Mouse (Mus musculus): ENCODE results near the gene Faf1.
"Not testable (repeated sequence)": the region's sequence is repeated elsewhere in the genome, so short reads cannot be mapped to it uniquely, and the experiment has no call there.

The Faf1 gene

DNA sequence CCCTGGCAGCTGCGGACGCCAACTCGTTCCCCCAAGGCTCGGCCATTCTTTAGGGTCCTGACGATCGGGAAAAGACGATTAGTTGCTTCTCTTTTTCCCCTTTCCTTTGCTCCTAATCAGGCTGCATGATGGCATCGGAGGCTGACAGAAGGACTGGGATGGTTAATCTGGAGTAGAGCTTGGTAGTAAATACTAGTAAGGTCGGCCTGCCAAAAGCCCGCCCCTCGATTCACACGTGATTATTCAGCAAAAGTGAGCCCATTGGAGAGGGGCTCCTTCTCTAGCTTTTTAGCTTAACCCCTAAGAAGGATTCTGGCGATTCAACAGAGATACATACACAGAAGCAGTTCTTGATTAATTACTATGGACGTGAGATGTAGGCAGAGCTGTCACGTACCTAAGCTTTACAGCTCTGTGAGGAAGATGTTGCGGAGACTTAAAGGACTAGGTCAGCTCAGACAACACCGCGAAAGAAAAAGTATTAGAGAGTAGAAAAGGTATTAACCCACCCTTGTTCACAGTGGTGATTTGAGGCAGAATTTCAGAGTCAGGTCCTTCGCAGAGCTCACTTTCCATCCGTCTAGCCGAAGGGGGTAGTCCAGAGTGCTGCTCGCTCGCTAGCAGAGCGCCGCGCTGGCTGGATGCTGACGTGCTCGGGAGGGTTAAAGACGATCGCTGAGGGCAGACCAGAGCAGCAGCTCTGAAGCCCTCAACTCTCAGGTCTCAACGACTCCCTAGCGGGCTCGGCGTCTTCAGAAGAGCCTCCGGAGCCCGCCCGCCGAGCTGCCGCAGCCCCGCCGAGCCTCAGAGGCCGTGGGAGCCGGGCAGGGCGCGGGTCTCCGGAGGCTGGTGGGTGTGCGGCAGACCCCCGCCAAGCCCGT lies 11.0 kb upstream of the Faf1 start:
- peak; percentile 33 to 50 for DNase-seq (ENCODE audit: low spot score in 2 of 2)

DNA sequence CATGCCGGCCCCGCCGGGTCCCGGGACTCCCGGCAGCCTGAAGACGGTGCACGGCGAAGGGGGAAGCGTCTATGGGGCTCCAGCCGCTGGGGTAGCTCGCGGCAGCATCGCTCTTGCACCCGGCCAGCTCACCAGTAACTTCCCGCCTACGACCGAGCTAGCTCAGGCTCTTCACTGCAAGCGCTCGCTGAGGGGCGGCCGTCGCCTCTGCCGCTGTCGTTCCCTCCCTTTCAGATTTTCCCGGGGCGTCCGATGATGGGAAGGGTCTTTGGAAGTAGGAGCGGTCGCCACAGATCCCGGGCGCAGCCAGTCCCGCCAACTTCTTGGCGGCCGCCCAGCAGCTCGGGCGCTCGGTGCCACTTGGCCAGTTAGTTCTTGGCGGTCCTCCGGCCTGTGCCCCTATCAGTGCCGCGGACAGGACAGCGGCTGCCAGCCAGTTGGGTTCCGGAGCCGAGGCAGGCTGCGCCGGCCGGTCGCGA lies 10.4 kb upstream of the Faf1 start:
- DNase-seq (ENCODE audit: low spot score in 2 of 2), result peak; percentile 40 to 47

DNA sequence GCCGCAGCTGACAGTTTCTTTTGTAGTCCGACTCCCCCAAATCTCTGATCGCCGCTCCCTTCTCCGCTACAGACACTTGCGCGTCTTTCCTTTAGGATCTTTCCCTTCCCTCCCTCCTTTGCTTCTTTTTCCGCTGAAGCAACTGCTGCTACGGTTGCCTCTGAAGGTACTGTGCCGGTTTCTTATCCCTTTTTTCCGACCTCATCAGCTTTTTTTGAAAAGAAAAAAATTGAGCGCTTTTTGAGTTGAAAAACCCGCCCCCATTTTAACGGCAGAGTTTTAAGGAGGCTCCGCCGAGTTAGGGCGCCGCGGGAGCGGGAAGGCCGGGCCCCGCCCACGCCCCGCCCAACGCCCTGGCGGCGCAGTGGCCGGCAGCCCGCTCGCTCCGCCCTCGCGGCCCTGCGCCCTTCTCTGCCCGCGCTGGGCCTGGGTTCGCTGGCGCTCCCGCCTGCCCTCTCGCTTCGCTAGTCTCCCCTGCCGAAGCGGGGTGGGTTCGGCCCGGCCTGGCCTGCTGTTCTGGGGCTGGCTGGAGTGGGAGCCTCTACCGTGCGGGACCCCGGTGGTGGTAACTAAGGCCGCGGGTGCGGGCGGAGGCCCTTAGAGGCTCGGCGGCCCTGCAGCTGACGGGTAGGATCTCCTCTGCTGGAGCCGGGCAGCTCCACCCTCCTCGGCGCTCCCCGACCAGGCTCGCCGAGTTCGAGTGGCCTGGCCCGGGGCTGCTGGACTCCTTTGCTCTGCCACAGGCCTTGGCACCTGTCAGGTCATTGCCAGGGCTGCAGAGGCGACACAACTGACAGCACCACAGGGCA lies 9.7 kb upstream of the Faf1 start, which contains the start of gene Cdkn2c:
TSS of gene Cdkn2c (minus strand) at position 729 of the 809 bp plus-strand sequence.
- peak; percentile 64 to 75 for DNase-seq (ENCODE audit: low spot score in 2 of 2)

DNA sequence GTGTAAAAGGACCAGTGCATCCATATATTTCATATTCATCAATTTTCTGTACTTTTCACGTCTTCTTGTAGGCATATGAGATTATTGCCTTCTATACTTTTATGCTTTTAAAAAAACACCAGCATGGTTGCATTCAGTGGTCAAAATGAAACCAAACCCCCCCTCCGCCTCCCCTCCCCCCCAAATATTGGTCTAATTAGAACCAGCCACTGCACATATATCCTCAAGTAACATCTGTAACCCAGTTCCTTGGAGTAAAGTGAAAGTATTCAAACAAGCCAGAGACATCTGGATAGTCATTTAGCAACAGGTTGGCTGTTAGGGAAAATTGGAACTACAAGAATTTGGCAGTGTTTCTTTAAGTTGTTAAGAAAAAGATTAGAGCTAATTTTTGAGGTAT lies 8.9 kb upstream of the Faf1 start:
- no peak for DNase-seq (ENCODE audit: low spot score in 2 of 2)

DNA sequence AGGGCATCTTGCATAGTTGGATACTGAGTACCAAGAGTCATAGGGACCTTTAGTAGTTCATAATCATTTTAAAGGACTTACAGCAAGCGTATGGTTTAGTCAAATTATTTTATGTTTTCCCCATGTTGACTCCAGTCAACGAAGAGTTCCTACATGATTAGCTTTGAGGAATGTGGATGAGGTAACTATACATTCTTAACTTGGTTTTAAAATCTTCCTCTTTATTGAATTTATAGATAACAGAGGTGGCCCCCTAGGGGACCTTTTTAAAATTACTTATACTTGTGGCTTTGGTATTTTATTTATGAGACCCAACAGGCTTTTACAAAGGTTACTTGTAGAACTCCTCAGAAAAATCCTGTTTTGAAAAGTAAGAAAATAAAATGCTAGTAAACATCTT lies 6.2 kb upstream of the Faf1 start:
- DNase-seq (ENCODE audit: low spot score in 2 of 2), result no peak

DNA sequence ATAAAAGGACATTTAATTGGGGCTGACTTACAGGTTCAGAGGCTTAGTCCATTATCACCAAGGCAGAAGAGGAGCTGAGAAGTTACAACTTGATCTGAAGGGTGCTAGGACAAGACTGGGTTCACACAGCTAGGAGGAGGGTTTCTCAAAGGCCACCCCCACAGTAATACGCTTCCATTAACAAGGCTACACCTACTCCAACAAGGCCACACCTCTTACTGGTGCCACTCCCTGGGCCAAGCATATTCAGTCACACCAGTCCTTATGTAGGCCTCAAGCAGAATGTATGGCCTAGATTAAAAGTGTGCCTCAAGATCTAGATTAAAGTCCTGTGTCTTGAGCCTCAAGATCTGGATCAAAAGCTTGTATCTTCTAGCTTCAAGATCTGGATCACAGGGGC lies 4.4 kb upstream of the Faf1 start:
- DNase-seq (ENCODE audit: low spot score in 2 of 2), result no peak

DNA sequence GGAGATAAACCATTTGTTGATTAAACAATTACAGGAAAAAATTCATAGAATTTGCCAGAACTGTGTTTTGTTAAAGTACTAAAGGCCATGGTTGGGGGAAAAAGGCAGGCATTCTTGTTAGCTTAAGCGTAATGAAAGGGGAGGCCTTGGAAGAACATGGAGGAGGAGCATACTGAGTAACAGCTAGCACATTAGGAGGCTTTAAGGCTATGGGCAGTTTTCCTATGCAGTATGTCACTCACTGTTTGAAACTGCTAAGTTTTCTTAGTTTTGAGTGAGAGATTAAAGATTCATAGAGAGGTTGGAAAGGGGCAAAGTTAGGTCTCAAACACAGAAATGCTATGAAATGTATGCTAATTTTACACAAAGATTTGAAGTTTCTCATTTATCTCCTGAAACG lies 2.3 kb upstream of the Faf1 start:
- DNase-seq (ENCODE audit: low spot score in 2 of 2), result no peak

DNA sequence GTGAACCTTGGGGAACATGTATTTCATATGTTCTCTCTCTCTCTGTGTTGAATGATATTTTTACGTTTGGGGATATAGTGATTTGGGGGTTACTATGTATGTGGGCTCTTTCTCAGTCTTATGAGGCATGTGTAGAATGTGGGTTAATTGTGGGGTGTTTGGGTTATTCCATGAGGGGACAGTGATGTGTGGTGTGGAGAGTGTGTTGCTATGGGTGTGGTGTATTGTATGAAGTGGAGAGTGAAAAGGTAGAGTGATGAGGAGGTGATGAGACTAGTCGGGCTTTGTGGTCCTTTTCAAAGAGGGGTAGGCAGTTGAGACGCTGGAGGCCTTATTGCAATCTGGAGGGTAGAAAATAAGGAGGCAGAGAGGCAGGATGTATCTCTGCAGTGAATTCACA lies 833 bp downstream of the Faf1 start:
- no peak for DNase-seq (ENCODE audit: low spot score in 2 of 2)

DNA sequence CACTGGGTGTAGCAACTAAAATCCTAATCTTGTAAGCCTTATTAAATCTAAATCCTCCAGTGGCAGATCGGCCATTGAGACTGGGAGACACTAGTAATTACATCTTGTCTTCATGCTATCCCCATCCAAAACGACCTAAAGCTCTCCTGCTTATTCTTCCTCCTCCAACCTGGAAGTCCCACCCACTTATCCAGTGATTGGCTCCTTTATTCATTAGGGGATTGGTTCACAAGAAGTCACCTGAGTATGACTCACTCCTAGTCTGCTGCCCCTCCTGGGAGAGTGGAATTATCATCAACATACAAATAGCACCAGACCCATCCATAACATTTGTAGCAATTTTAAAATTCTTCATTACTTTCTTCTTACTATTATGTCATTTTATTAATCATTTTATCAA lies 7.2 kb downstream of the Faf1 start:
- DNase-seq (ENCODE audit: low spot score in 2 of 2), result no peak

DNA sequence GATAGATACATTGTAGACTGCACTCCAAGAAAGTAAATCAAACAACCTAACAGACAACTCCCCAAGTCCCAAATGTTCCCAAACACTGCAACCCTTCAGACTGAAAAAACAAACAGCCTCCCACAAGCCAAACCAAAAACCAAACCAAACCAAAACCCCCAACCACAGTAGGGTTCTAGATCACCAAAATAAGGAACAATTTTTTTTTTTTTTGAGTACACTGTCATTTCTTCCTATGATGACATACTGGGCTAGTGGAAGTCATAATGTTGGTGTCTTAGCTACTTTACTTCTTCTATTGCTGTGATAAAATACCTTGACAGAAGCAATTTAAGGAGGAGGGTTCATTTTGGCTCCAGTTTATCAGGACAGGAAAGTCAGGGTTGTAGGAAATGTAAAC lies 16.3 kb downstream of the Faf1 start:
- DNase-seq (ENCODE audit: low spot score in 2 of 2), result no peak

DNA sequence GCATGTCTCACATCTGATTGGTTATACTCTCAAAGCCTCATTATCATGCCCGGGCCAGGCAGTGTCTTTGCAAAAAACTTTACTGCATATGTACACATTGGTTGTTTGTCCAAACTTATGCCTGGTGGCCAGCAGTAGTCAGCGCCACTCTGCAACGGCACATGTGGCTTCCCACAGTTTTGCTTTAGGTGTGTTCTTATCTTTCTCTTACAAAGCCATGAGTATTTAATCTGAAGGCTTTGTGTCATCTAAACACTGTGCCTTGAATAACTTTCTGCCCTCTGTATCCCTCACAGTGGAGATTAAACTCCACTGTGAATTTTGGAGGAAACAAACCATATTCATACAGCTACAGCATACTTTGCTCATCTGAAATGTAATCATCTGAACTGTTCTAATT lies 24.3 kb downstream of the Faf1 start:
- DNase-seq (ENCODE audit: low spot score in 2 of 2), result not testable (repeated sequence)

DNA sequence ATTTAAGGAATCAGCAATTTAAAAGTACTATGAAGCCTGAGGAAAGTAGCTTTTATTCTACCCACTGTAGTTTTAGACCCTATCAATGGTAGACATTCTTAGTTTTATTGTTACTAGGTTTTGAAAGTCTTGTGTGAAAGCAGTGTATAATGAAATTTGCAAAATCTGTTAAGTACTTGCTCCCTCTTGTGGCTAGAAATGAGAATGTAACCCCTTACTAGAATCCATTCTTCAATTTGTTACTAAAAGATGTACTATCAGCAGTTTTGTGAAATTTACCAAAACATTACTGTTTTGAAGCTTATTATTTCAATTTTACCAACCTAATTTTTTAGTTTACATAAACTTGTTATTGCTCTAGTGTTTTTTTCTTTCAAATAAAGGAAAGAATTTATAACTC lies 27.2 kb downstream of the Faf1 start:
- no peak for DNase-seq (ENCODE audit: low spot score in 2 of 2)

DNA sequence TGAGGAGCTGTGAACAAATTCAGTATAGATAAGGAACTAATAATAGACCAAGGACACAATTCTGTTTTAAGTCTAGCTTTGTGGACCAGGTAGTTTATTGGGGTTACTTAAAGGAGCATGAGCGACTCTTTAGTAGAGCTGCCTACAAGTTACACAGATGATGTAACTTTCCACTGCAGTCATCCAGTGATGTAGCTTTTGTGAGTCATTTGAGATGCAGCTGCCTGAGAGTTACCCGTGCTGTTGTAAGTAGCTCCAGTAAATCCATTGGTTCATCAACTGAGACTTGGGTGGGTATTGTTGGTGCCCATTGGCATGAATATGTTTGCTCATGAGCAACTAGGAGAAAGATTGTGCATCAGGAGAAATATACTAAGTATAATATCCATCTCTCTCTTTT lies 29.0 kb downstream of the Faf1 start:
- DNase-seq (ENCODE audit: low spot score in 2 of 2), result no peak

DNA sequence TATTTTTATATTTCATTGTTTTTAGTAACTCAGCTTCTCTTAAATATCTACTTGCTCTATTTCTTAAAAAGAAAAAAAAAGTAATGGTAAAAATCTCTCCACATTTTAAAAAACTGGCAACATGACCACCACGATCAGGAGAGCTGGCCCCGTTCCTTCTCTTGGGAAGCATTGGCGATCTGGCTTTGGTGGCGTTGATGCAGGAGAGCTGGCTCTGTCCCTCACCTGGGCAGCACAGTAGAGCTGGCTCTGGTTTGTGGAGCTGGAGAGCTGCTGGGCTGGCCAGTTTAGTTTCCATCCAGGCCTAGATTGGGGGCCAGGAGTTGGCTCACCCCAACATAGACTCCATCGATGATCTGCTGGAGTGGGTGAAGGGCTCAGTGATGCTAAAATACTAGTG lies 42.9 kb downstream of the Faf1 start:
- DNase-seq (ENCODE audit: low spot score in 2 of 2), result no peak

DNA sequence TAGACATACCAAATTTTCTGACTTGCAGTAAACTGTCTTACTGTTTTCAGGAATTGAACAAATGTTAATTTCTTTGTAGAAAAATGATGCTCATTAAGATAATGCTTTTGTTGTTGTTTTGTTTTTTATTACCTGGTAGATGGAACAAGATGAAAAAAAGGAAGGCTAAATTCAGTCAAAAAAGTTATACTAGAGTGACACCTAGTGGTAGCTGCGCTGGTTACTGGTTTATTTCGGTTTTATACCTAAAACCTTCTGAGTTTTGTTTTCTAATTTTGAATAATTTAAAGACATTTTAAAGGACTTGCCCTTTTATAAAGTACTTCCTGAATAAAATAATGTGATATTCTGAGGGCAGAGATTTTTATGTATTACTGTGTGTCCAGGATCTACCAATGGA lies 52.9 kb downstream of the Faf1 start:
- DNase-seq (ENCODE audit: low spot score in 2 of 2), result no peak

DNA sequence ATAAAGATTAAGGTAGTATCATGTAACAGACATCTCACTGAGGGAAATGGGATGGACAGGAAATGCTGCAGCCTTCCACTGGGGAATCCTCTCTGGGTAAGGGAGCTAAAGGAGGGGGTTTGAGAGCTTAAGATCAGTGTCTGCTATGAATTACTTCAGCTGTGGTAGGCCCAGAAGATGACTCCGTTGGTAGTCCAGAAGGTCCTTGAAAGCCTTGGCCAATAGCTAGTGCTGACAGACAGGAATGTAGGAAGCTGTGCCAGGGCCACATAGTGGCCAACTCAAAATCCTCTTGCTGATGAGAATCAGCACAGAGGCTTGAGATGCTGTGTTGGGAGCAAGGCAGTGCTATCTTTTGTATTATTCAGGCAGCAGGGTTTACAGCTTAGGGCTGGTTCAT lies 59.4 kb downstream of the Faf1 start:
- no peak for DNase-seq (ENCODE audit: low spot score in 2 of 2)

DNA sequence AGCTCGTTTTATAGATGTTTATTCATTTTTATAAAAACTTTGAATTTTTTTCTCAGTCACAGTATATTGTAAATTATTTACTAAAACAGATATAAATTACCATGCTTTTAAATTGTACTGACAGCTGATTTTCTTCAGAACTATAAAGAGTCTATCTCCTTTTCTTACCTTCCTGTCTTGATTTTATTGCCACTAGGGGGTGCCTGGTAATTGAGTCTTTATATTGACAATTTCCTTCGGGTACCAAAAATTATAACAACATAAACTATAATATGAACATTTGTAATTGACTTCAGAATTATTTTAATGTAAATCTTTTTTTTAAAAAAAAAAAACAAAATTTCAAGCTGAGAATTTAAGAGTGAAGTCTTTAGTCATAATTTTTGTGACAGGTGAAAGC lies 67.6 kb downstream of the Faf1 start:
- no peak for DNase-seq (ENCODE audit: low spot score in 2 of 2)

DNA sequence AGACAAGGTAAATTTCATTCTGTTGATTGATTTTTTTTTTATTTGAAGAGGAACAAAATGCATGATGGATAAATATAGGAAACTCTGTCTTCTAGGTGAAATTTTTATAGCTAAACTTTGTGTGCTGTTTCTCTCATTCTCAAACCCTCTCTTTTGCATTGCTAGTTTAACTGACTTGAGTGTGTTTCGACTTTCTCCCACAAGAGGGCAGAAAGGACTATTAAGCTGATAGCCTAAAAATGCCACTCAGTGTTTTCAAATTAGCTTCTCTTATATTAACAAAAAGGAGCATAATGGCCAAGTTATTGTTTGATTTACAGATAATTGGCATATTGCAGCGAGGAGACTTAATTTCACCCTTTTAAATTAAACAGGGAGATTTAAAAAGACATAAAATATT lies 82.6 kb downstream of the Faf1 start:
- no peak for DNase-seq (ENCODE audit: low spot score in 2 of 2)

DNA sequence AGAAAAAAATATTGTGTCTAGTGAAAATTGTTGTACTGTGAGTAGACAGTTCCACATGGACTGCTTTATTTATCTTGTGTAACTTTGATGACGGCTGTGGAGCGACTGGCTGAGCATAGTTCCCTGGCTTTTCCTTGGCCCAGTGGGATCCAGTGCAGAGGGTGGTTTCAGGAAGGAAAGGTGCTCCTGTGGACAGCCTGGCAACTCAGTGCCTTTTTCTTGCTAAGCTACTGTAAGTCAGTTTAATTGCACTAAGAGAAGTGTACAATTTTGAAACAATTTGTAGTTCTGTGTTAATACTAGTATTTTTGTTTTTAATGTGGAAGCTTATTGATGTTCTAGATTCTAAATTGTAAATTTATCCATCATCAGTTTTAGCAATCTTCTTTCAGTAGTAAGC lies 83.5 kb downstream of the Faf1 start:
- DNase-seq (ENCODE audit: low spot score in 2 of 2), result no peak

DNA sequence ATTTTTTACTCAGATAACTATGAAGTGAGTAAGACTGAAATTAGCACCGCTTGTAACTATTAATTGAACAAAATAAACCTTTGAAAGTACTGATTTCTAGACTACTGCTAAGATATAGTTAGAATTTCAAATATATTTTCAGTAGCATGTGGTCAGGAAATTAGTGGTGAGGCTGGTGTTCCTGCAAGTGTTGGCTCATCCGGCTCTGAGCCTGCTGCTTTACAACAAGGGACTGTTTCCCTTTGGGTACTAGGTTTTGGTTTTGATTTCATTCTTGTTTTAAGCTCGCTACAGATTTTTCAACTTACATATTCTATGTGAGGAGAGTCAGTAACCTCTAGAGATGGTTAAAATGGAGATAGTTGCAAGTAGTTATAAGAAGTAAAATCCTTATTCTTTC lies 84.1 kb downstream of the Faf1 start:
- DNase-seq (ENCODE audit: low spot score in 2 of 2), result no peak

DNA sequence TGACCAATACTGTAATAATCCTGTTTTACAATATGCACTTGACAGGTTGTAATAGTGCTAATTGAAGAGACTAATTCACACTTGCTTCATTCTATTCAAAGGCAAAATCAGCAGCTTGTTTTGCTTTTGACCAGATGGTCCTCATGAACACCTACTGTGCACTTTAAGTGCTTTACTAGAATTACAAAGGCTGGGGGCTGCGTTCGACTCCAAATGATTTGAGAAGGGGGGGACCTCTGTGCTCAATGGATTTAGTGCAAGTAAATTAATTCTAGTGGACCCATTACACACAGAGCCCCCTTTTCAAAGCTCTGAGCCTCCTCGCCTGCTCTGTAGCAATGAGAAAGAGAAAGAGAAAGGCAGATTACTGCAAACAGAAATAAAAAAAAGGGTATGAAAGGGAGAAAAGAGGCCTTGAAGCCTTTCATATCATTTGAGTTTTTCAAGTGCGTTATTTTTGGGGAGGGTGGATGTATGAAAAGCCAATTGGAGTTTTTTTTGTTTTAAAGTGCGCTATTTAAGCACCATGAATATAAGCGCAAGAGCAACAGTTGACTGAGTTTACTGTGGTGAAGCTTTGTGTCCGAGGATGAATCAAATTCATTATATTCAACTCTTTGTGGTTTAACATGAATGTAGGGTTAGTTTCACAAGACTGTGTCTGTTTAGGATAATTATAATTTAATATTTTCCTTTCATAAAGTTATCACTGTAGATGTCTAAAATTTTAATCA lies 86.5 kb downstream of the Faf1 start:
- DNase-seq (ENCODE audit: low spot score in 2 of 2), result no peak

DNA sequence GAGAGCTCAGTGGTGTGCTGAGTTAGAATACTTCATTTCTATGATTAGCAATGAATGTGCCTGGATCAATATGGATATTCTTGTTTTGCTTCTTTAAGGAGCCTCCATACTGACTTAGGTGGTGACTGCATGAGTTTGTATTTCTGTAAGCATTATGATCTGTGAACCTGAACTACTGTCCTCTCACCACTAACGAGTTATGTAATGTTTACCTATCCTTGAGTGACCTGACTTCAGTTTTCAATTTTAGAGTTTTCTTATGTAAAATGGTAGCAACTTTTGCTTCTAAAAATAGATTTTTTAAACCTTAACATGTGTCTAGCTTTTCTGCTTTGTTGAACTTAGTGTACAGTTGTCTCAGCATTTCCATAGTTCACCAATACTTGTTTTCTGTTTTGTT lies 92.7 kb downstream of the Faf1 start:
- no peak for DNase-seq (ENCODE audit: low spot score in 2 of 2)
